Mouse (Mus musculus): ENCODE data around the gene Agbl4. TPM values are rescaled to one million over a fixed set of nuclear protein-coding genes. Genes with fewer than 3 reads are reported as not detected.

The Agbl4 gene
- total and polyA plus RNA-seq, 3 experiments: not detected

GRCm38 (mm10) chr4:111498751-111499150 lies 1101.3 kb downstream of the Agbl4 start:
- in situ Hi-C loops (cut with MboI; ENCODE audit: low pct_ligation_motif_present, low pct_unique_long_range_greater_than_20kb, low sequenced_read_pairs) (no loop called here), dilution Hi-C loops (cut with MboI; ENCODE audit: extremely low pct_ligation_motif_present, extremely low pct_unique_long_range_greater_than_20kb, low sequenced_read_pairs) (no loop called here)
- Histone ChIP-seq H3K27ac (ENCODE audit: insufficient read depth, low read depth) (no peak overlapping the region), H3K79me2 (replicated peaks; ENCODE audit: control insufficient read depth, extremely low read depth, insufficient read depth, poor library complexity, severe bottlenecking) (no peaks in the 10 kb centered on the region), H3K36me3 (replicated peaks in 1 of 2; ENCODE audit: control insufficient read depth in 1 of 2, insufficient read depth in 1 of 2, low read length in 1 of 2) (no peaks in the 10 kb centered on the region), H3K4me1 (ENCODE audit: control insufficient read depth in 1 of 2, insufficient read depth in 2 of 2) (peaks cover 17 to 26% of the 10 kb centered on the region in 2 experiments), H3K9ac (ENCODE audit: insufficient read depth, low read depth) (no peak overlapping the region), H3K27me3 (replicated peaks) (no peaks in the 10 kb centered on the region), H3K4me2 (ENCODE audit: insufficient read depth, low read depth, poor library complexity, severe bottlenecking) (no peak overlapping the region), H3K9me3 (replicated peaks; ENCODE audit: low read length) (no peaks in the 10 kb centered on the region), H3K4me3 (replicated peaks in 1 of 3; ENCODE audit: low read depth in 2 of 3, low read length in 2 of 3, poor library complexity in 1 of 3) (no peak overlapping the region)
- DNase-seq (ENCODE audit: extremely low read depth): no peak
- TF ChIP-seq CHD2 (IDR thresholded peaks at IDR 0.05; ENCODE audit: low read length) (no peak), SMC3 (IDR thresholded peaks at IDR 0.05; ENCODE audit: low read depth, low read length) (no peak), MEF2A (IDR thresholded peaks at IDR 0.05; ENCODE audit: borderline replicate concordance, low read depth, low read length) (no peak)

GRCm38 (mm10) chr4:111501441-111501840 lies 1104.0 kb downstream of the Agbl4 start:
- H3K9me3 ChIP-seq (replicated peaks; ENCODE audit: low read length): no peaks in the 10 kb centered on the region
- H3K27me3 ChIP-seq (replicated peaks): no peaks in the 10 kb centered on the region
- no peaks in the 10 kb centered on the region for H3K79me2 ChIP-seq (replicated peaks; ENCODE audit: control insufficient read depth, extremely low read depth, insufficient read depth, poor library complexity, severe bottlenecking)
- dilution Hi-C loops (cut with MboI; ENCODE audit: extremely low pct_ligation_motif_present, extremely low pct_unique_long_range_greater_than_20kb, low sequenced_read_pairs) (no loop called here), in situ Hi-C loops (cut with MboI; ENCODE audit: low pct_ligation_motif_present, low pct_unique_long_range_greater_than_20kb, low sequenced_read_pairs) (loop anchor here (10.0 kb wide), 2 partner anchors 123 to 177 kb away; no protein-coding TSS in a partner anchor)
- no peak for DNase-seq (ENCODE audit: extremely low read depth)
- no peak overlapping the region for H3K27ac ChIP-seq (ENCODE audit: insufficient read depth, low read depth)
- H3K4me3 ChIP-seq (replicated peaks in 1 of 3; ENCODE audit: low read depth in 2 of 3, low read length in 2 of 3, poor library complexity in 1 of 3): no peak overlapping the region
- no peak overlapping the region for H3K9ac ChIP-seq (ENCODE audit: insufficient read depth, low read depth)
- no peak overlapping the region for H3K4me2 ChIP-seq (ENCODE audit: insufficient read depth, low read depth, poor library complexity, severe bottlenecking)
- TF ChIP-seq UBTF (IDR thresholded peaks at IDR 0.05; ENCODE audit: low read depth, low read length) (no peak), CHD1 (IDR thresholded peaks at IDR 0.05; ENCODE audit: low read depth, low read length) (no peak), HCFC1 (IDR thresholded peaks at IDR 0.05; ENCODE audit: low read depth, low read length) (no peak), ZNF384 (IDR thresholded peaks at IDR 0.05; ENCODE audit: low read depth, low read length) (no peak), ELF1 (IDR thresholded peaks at IDR 0.05; ENCODE audit: low read depth, low read length) (no peak), GABPA (IDR thresholded peaks at IDR 0.05; ENCODE audit: insufficient replicate concordance, low read depth, low read length) (no peak), SMC3 (IDR thresholded peaks at IDR 0.05; ENCODE audit: low read depth, low read length) (no peak), RAD21 (IDR thresholded peaks at IDR 0.05; ENCODE audit: low read depth, low read length) (no peak), USF2 (conservative IDR thresholded peaks at IDR 0.05; ENCODE audit: low read depth, low read length) (no peak)
- peaks cover 21 to 46% of the 10 kb centered on the region in 2 experiments for H3K4me1 ChIP-seq (ENCODE audit: control insufficient read depth in 1 of 2, insufficient read depth in 2 of 2)
- no peaks in the 10 kb centered on the region for H3K36me3 ChIP-seq (replicated peaks in 1 of 2; ENCODE audit: control insufficient read depth in 1 of 2, insufficient read depth in 1 of 2, low read length in 1 of 2)

GRCm38 (mm10) chr4:111502965-111503727 lies 1105.7 kb downstream of the Agbl4 start:
- H3K4me2 ChIP-seq (ENCODE audit: insufficient read depth, low read depth, poor library complexity, severe bottlenecking): peak overlapping the region; percentile 52; the same call in 1 of the 2 replicates
- H3K27me3 ChIP-seq (replicated peaks): no peaks in the 10 kb centered on the region
- no peaks in the 10 kb centered on the region for H3K9me3 ChIP-seq (replicated peaks; ENCODE audit: low read length)
- in situ Hi-C loops (cut with MboI; ENCODE audit: low pct_ligation_motif_present, low pct_unique_long_range_greater_than_20kb, low sequenced_read_pairs) (loop anchor here (10.0 kb wide), 2 partner anchors 122 to 178 kb away; no protein-coding TSS in a partner anchor), dilution Hi-C loops (cut with MboI; ENCODE audit: extremely low pct_ligation_motif_present, extremely low pct_unique_long_range_greater_than_20kb, low sequenced_read_pairs) (no loop called here)
- H3K36me3 ChIP-seq (replicated peaks in 1 of 2; ENCODE audit: control insufficient read depth in 1 of 2, insufficient read depth in 1 of 2, low read length in 1 of 2): no peaks in the 10 kb centered on the region
- peak overlapping the region in 1 of 3 experiments; percentile 25 for H3K4me3 ChIP-seq (replicated peaks in 1 of 3; ENCODE audit: low read depth in 2 of 3, low read length in 2 of 3, poor library complexity in 1 of 3)
- H3K9ac ChIP-seq (ENCODE audit: insufficient read depth, low read depth): peak overlapping the region; percentile 28; the same call in 1 of the 2 replicates
- peak; percentile 21 for DNase-seq (ENCODE audit: extremely low read depth)
- H3K79me2 ChIP-seq (replicated peaks; ENCODE audit: control insufficient read depth, extremely low read depth, insufficient read depth, poor library complexity, severe bottlenecking): no peaks in the 10 kb centered on the region
- peak overlapping the region; percentile 78 for H3K27ac ChIP-seq (ENCODE audit: insufficient read depth, low read depth)
- peaks cover 21 to 51% of the 10 kb centered on the region in 2 experiments for H3K4me1 ChIP-seq (ENCODE audit: control insufficient read depth in 1 of 2, insufficient read depth in 2 of 2)
- no peak for TF ChIP-seq CHD1 (IDR thresholded peaks at IDR 0.05; ENCODE audit: low read depth, low read length)
- TF ChIP-seq BHLHE40 (IDR thresholded peaks at IDR 0.05; ENCODE audit: low read depth, low read length): peak; percentile 38; the same call in 1 of the 2 replicates
- TF ChIP-seq MEF2A (IDR thresholded peaks at IDR 0.05; ENCODE audit: borderline replicate concordance, low read depth, low read length): no peak
- peak; percentile 51; the same call in 1 of the 2 replicates for TF ChIP-seq IRF4 (IDR thresholded peaks at IDR 0.05; ENCODE audit: low read depth, low read length)
- no peak for TF ChIP-seq POLR2AphosphoS2 (IDR thresholded peaks at IDR 0.05; ENCODE audit: low read depth, low read length)
- no peak for TF ChIP-seq NRF1 (IDR thresholded peaks at IDR 0.05; ENCODE audit: low read depth, low read length)
- TF ChIP-seq ELF1 (IDR thresholded peaks at IDR 0.05; ENCODE audit: low read depth, low read length): no peak
- no peak for TF ChIP-seq NELFE (IDR thresholded peaks at IDR 0.05; ENCODE audit: low read depth, low read length)
- no peak for TF ChIP-seq ZKSCAN1 (IDR thresholded peaks at IDR 0.05; ENCODE audit: borderline replicate concordance, low read depth, low read length)
- no peak for TF ChIP-seq MAX (IDR thresholded peaks at IDR 0.05; ENCODE audit: low read length)
- TF ChIP-seq RAD21 (IDR thresholded peaks at IDR 0.05; ENCODE audit: low read depth, low read length): no peak
- TF ChIP-seq ZMIZ1 (IDR thresholded peaks at IDR 0.05; ENCODE audit: low read depth, low read length): no peak
- TF ChIP-seq CTCF (conservative IDR thresholded peaks at IDR 0.05 in 1 of 2, IDR thresholded peaks at IDR 0.05 in 1 of 2; ENCODE audit: low read depth in 2 of 2, low read length in 2 of 2): no peak
- TF ChIP-seq MAZ (IDR thresholded peaks at IDR 0.05; ENCODE audit: low read depth, low read length): no peak
- TF ChIP-seq TCF12 (IDR thresholded peaks at IDR 0.05; ENCODE audit: low read depth, low read length): no peak
- no peak for TF ChIP-seq KAT2A (IDR thresholded peaks at IDR 0.05; ENCODE audit: insufficient replicate concordance, low read length)
